Mouse (Mus musculus) midbrain, embryonic 10.5 days (tissue): ENCODE data around the gene Ube2f. TPM values are rescaled to one million over a fixed set of nuclear protein-coding genes. Genes with fewer than 3 reads are reported as not detected.
A peak's percentile ranks its signal among the peaks of the same experiment; 100 is the strongest.

ENCODE experiments used
- DNase-seq: peaks from one replicate; pipeline ENCODE4 v3.0.0-alpha.2; 2017; ENCODE audit warnings: low spot score
- H3K27ac ChIP-seq: fragments of 300-500 bp; sonication (generic); replicated peaks from 2 replicates; pipeline ENCODE4 v1.5.1; 2016; ENCODE audit warnings: mild to moderate bottlenecking
- H3K27me3 ChIP-seq: fragments of 300-500 bp; sonication (generic); 2 replicates; pipeline ENCODE4 v1.6.1; 2016; ENCODE audit warnings: low read depth, mild to moderate bottlenecking; ENCODE audit not compliant: poor library complexity, severe bottlenecking
- H3K36me3 ChIP-seq: fragments of 300-500 bp; sonication (generic); 2 replicates; pipeline ENCODE4 v1.6.1; 2016; ENCODE audit warnings: mild to moderate bottlenecking, moderate library complexity
- H3K4me1 ChIP-seq: fragments of 300-500 bp; sonication (generic); 2 replicates; pipeline ENCODE4 v1.6.1; 2016
- H3K4me3 ChIP-seq: fragments of 300-500 bp; sonication (generic); 2 replicates; pipeline ENCODE4 v1.5.1; 2016; ENCODE audit warnings: mild to moderate bottlenecking, moderate library complexity
- H3K9me3 ChIP-seq: fragments of 300-500 bp; sonication (generic); replicated peaks from 2 replicates; pipeline ENCODE4 v1.6.1; 2016; ENCODE audit warnings: mild to moderate bottlenecking
- WGBS: fragments of 180-500 bp; shearing (Covaris S2); methylation state at CpG from one replicate; pipeline ENCODE4 v1.1.7; 2016; 5-methylcytosine and 5-hydroxymethylcytosine counted together
- polyA plus RNA-seq: library from polyadenylated mRNA; unstranded; fragments of >200 nt; fragmentation: Nextera tagmentation; extraction: Ambion mirVana; gene quantifications from 2 replicates; pipeline ENCODE4 v1.2.1, GENCODE M21; 2016

Gene Ube2f
- 87.8 and 92.1 TPM in 2 replicates for polyA plus RNA-seq

- WGBS, result under 1% methylated on average over 43 of the region's 43 CpGs
- H3K4me3 ChIP-seq, result peak within 1 kb of the TSS; percentile 100
- H3K4me1 ChIP-seq, result peaks cover 29% of the 10 kb centered on the region
- H3K9me3 ChIP-seq, result no peaks in the 10 kb centered on the region
- no peaks in the 10 kb centered on the region for H3K27me3 ChIP-seq
- peak within 1 kb of the TSS; percentile 90 for H3K27ac ChIP-seq
- peaks cover 8% of the 10 kb centered on the region for H3K36me3 ChIP-seq
- DNase-seq, result peak; percentile 94
Observed at GRCm38 (mm10) chr1:91249564-91250414, at the start of gene Ube2f. TSS of gene Ube2f (plus strand) at chr1:91250304.

DNA sequence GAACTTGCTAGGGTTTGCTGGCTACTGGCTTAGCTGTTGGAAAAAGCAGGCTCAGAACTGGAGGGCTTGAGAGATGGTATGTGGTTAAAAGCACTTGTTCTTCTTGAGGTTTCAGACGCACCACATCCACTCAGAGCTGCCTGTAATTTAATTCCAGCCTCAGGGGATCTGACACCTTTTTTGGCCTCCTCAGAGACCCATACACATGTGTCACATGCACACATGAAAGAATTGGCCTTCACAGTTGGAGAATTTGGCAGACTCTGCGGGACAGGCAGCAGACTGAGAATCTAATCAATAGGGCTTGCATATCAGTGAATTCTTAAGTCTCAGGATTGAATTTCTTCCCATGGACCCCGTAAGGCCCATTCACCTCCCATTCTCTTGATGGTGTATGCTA is 49.0 kb upstream of the Ube2f start:
- 68% methylated on average over 3 of the region's 3 CpGs for WGBS
- Histone ChIP-seq H3K27ac (no peak overlapping the region), H3K36me3 (no peaks in the 10 kb centered on the region), H3K4me3 (no peak overlapping the region), H3K9me3 (no peaks in the 10 kb centered on the region), H3K4me1 (no peaks in the 10 kb centered on the region), H3K27me3 (no peaks in the 10 kb centered on the region)
- no peak for DNase-seq

DNA sequence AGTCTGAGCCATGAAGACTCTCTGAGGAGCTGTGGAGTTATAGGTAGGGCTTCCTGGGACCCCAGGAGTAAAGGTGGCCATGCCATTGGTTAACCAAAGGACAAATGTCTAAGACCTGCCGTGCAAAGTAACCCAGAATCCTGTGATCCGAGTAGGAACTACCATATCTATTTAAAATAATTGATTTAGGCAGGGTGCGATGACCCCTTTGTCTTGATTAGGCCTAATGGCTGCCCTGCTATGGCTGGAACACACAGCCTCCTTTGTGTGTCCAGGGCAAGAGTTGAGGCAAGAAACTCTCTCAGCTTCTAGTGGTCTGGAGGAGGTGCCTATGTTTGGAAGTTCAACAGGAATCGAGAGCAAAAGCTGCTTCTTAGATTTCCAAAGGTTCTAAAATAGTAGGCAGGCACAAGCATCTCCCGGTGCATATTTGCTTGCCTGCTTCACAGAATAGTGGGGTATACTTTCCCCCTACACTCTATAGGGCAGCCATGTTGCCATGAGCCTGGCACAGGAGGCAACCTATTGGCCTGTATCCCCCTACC is 45.8 kb upstream of the Ube2f start:
- 81% methylated on average over 5 of the region's 5 CpGs for WGBS
- no peak overlapping the region for H3K4me3 ChIP-seq
- H3K4me1 ChIP-seq, result no peaks in the 10 kb centered on the region

GRCm38 (mm10) chr1:91205651-91206050 is 44.5 kb upstream of the Ube2f start:
- DNase-seq, result no peak
- no peaks in the 10 kb centered on the region for H3K36me3 ChIP-seq
- H3K4me3 ChIP-seq, result no peak overlapping the region
- H3K27me3 ChIP-seq, result no peaks in the 10 kb centered on the region
- H3K9me3 ChIP-seq, result no peaks in the 10 kb centered on the region
- WGBS, result 88% methylated on average over 6 of the region's 6 CpGs
- no peaks in the 10 kb centered on the region for H3K4me1 ChIP-seq
- H3K27ac ChIP-seq, result no peak overlapping the region

More for the DNA sequence above, 45.8 kb upstream of the Ube2f start:
- 0 out of 2 replicates have a peak overlapping the region, but pooled peaks have one; percentile 28 for H3K27ac ChIP-seq
- no peaks in the 10 kb centered on the region for H3K9me3 ChIP-seq
- H3K36me3 ChIP-seq, result no peaks in the 10 kb centered on the region
- no peak for DNase-seq
- no peaks in the 10 kb centered on the region for H3K27me3 ChIP-seq

DNA sequence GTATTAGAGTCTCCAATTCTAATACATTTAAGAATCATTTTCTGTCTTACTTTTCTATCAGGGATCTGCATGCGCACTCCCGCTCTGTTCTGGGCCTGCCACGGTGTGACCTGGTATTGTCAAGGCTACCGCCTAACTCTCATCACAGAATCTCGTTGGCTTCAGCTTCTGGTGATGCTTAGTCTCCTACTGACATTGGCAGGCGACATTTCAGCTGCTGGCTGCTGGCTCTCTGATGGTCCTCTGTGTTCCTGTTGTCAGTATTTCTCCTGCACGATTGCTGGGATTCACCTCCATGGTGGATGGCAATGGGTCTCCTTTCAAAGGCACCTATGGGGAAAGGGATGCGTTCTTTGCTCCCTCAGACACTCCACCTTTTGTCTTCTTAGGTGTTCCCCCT is 43.8 kb upstream of the Ube2f start:
- WGBS, result 84% methylated on average over 8 of the region's 8 CpGs
- H3K4me3 ChIP-seq, result no peak overlapping the region
- H3K27ac ChIP-seq, result no peak overlapping the region
- H3K9me3 ChIP-seq, result no peaks in the 10 kb centered on the region
- no peaks in the 10 kb centered on the region for H3K27me3 ChIP-seq
- no peaks in the 10 kb centered on the region for H3K4me1 ChIP-seq
- H3K36me3 ChIP-seq, result no peaks in the 10 kb centered on the region
- no peak for DNase-seq

DNA sequence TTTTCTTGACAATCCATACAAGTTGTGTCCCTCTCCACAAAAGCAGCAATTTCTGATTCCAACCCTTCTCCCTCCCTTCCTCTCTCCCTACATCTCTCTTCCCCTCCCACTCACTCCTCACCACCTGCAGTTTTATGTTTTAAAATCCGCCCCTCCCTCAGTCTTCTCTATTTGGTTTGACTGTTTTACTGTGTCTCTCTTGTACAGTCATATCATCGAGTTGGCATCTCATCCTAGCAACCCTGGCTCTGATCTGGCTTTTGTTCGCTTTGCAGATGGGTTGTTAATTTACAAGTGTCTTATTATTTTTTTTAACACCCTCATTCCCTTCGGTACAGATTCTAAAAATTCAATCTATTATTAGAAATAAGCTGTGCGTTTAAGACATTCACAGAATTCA is 43.2 kb upstream of the Ube2f start:
- no peaks in the 10 kb centered on the region for H3K36me3 ChIP-seq
- no peak for DNase-seq
- H3K4me1 ChIP-seq, result no peaks in the 10 kb centered on the region
- no peaks in the 10 kb centered on the region for H3K27me3 ChIP-seq
- H3K9me3 ChIP-seq, result no peaks in the 10 kb centered on the region
- no peak overlapping the region for H3K27ac ChIP-seq
- WGBS, result 89% methylated on average over 5 of the region's 5 CpGs
- no peak overlapping the region for H3K4me3 ChIP-seq

DNA sequence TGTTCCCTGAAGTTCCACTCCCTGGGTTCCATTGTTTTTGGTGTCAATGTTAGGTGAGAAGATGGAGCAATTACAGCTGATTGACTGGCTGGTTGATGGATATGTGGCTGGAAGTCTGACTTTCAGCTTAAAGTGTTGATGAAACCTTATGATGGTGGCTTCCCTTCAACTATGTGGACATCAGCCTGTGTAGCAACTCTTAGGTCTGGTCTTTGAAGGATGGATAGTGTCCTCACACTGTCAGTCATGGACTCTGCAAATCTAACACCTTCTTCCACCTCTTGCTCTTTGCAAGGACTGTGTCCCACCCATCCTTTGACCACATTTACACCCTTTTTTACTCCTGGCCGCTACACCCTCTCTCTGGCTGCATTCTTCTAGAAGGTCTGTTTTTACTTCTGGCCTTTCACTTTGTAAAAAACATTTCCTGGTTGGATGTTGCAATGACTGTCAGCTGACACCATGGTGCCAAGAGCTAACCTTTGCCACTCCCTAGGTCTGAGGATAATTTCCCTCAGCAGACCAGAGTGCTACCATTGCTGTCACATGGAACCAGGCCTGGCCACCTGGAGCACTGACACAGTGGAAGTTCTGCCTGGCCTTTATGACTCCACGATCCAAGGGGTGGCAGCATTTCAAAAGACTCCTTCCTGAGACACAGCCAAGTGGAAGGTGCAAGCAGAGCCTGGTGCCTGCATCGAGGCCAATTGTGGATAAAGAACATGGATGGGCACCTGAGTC is 42.6 kb upstream of the Ube2f start:
- H3K9me3 ChIP-seq, result no peaks in the 10 kb centered on the region
- no peak overlapping the region for H3K27ac ChIP-seq
- WGBS, result 82% methylated on average over 3 of the region's 3 CpGs
- H3K4me1 ChIP-seq, result no peaks in the 10 kb centered on the region
- no peaks in the 10 kb centered on the region for H3K27me3 ChIP-seq
- no peaks in the 10 kb centered on the region for H3K36me3 ChIP-seq
- DNase-seq, result no peak
- no peak overlapping the region for H3K4me3 ChIP-seq

- Histone ChIP-seq H3K27ac (no peak overlapping the region), H3K27me3 (no peaks in the 10 kb centered on the region), H3K4me3 (no peak overlapping the region), H3K4me1 (0 out of 2 replicates have a peak, but pooled peaks cover 4% of the 10 kb centered on the region), H3K9me3 (no peaks in the 10 kb centered on the region), H3K36me3 (no peaks in the 10 kb centered on the region)
- no peak for DNase-seq
- WGBS, result 90% methylated on average over 6 of the region's 6 CpGs
Observed at GRCm38 (mm10) chr1:91209343-91209742, 40.8 kb upstream of the Ube2f start.

- H3K36me3 ChIP-seq, result no peaks in the 10 kb centered on the region
- no peak for DNase-seq
- 89% methylated on average over 6 of the region's 6 CpGs for WGBS
Observed at GRCm38 (mm10) chr1:91209785-91210184, 40.3 kb upstream of the Ube2f start.

GRCm38 (mm10) chr1:91211099-91211498 is 39.0 kb upstream of the Ube2f start:
- Histone ChIP-seq H3K27me3 (no peaks in the 10 kb centered on the region), H3K4me1 (0 out of 2 replicates have a peak, but pooled peaks cover 4% of the 10 kb centered on the region), H3K4me3 (no peak overlapping the region), H3K27ac (no peak overlapping the region), H3K9me3 (no peaks in the 10 kb centered on the region), H3K36me3 (no peaks in the 10 kb centered on the region)
- DNase-seq, result peak; percentile 39
- 90% methylated on average over 1 of the region's 1 CpGs for WGBS

More at GRCm38 (mm10) chr1:91209785-91210184, 40.3 kb upstream of the Ube2f start:
- H3K27ac ChIP-seq, result no peak overlapping the region
- H3K4me3 ChIP-seq, result no peak overlapping the region
- H3K9me3 ChIP-seq, result no peaks in the 10 kb centered on the region
- no peaks in the 10 kb centered on the region for H3K27me3 ChIP-seq
- 0 out of 2 replicates have a peak, but pooled peaks cover 4% of the 10 kb centered on the region for H3K4me1 ChIP-seq

DNA sequence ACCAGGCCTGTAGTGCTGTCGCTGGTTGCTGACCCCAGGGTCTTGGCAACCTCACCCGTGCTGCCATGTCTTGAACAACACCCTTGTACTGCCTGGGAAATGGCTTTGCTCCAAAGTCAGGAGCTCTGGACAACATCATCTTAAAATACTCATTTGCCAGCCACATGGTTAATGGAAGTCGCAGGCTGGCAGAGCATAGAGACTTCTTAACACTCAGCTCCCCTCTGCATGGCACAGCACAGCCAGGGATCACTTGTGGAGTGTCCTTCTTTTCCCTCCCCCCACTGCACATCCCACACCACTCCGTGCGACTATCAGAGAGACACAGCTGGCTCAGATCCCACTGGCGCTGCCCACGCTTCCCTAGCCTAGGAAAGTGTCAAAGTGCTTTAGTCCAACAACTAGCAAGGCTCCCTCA is 38.5 kb upstream of the Ube2f start:
- no peak for DNase-seq
- Histone ChIP-seq H3K4me1 (0 out of 2 replicates have a peak, but pooled peaks cover 4% of the 10 kb centered on the region), H3K27me3 (no peaks in the 10 kb centered on the region), H3K4me3 (no peak overlapping the region), H3K36me3 (no peaks in the 10 kb centered on the region), H3K9me3 (no peaks in the 10 kb centered on the region), H3K27ac (no peak overlapping the region)
- WGBS, result 85% methylated on average over 7 of the region's 7 CpGs

GRCm38 (mm10) chr1:91215264-91215663 is 34.8 kb upstream of the Ube2f start:
- Histone ChIP-seq H3K4me3 (no peak overlapping the region), H3K4me1 (peaks cover 9% of the 10 kb centered on the region; the same call in 1 of the 2 replicates), H3K27ac (no peak overlapping the region), H3K27me3 (no peaks in the 10 kb centered on the region), H3K9me3 (no peaks in the 10 kb centered on the region), H3K36me3 (no peaks in the 10 kb centered on the region)
- no peak for DNase-seq
- 93% methylated on average over 1 of the region's 1 CpGs for WGBS
